Mouse (Mus musculus) G1E-ER4 (cell line): Measurements from ENCODE around the gene Tceanc. TPM values are rescaled to one million over a fixed set of nuclear protein-coding genes. Genes with fewer than 3 reads are reported as not detected.

ENCODE experiments used
- GATA1 ChIP-seq: IDR thresholded peaks from one replicate; pipeline ENCODE4 v1.8.0; 2012; ENCODE audit warnings: low read length, inconsistent platforms
- polyA plus RNA-seq: library from polyadenylated mRNA; stranded (reverse); fragments of >175 nt; gene quantifications from 2 replicates; pipeline ENCODE4 v1.2.3, GENCODE M21; 2012

Tceanc gene
- polyA plus RNA-seq, 1 experiment, result 1.2 TPM

DNA sequence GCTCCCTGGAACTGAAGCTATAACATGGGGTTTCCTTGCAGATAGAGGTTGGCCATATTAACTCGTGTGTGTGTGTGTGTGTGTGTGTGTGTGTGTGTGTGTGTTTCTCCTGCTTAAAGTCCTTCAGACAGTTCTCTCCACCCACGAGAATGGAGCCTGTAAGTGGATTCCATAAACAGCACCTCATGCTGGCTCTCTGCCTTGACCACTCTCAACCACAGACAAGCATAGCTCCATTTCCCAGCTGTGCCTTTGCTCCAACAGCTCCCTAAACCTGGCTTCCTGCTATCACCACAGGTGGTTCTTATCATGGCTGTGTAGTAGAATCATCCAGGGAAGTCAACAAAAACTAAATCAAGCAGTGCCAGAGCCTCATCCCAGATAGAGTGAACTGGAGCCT, 13.9 kb downstream of the Tceanc start:
- no peak for TF ChIP-seq GATA1

DNA sequence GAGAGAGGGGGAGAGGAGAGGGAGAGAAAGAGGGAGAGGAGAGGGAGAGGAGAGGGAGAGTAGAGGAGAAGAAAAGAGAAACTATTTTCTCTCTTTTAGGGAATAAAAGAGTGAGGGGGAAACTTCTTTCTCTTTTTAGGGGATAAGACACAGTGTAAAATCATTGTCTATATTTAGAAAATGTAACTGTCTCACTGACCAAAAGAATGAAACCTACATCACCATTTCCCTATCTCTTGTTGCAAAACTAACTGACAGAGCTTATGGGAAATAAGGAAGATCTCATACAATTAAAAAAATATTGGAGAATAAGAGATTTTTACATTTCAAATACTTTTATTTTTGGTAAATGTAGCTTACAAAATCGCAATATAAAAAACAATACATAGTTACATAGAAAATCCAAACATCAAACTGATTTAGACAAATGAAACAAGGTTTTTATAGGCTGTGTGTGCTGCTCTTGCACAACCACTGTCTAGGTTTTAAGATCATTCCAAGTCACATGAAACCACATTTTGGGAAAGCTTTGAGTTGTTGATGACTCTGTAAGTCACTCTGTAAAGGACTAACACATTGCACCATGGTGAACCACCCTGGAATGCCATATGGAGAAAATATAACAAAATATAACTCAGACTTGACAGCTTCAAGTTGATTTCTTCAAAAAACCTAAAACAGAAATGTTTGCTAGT, 18.7 kb downstream of the Tceanc start:
- TF ChIP-seq GATA1, result no peak

DNA sequence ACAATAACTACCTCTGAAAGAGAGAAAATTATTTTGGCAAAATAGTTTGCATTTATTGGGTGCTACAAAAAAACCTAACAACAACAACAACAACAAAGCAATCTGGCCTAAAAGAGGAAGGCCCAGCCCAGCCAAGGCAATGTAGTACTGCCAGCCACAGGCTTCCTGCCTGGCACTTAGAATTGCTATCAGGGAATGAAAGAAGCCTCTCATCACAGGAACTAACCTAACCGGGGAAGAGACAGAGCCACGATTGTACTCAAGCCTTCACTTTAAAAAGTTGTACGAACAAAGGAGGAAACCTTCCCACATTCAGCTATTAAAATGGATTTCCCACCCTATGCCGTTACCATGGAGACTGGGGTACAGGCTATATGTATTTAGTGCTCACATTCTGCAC, 20.6 kb downstream of the Tceanc start:
- no peak for TF ChIP-seq GATA1

DNA sequence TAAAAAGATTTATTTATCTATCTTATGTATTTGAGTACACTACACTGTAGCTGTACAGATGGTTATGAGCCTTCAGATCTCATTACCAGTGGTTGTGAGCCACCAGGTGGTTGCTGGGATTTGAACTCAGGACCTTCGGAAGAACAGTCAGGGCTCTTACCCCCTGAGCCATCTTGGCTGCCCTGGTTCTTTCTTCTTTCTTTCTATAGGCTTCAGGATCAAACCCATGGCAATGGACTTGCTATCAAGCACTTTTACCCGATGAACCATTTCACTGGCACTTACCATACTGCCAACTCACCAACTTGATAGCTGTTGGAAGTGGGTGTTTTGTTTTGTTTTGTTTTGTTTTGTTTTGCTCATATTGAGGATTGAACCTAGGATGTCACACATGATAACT, 23.3 kb downstream of the Tceanc start:
- TF ChIP-seq GATA1, result no peak

DNA sequence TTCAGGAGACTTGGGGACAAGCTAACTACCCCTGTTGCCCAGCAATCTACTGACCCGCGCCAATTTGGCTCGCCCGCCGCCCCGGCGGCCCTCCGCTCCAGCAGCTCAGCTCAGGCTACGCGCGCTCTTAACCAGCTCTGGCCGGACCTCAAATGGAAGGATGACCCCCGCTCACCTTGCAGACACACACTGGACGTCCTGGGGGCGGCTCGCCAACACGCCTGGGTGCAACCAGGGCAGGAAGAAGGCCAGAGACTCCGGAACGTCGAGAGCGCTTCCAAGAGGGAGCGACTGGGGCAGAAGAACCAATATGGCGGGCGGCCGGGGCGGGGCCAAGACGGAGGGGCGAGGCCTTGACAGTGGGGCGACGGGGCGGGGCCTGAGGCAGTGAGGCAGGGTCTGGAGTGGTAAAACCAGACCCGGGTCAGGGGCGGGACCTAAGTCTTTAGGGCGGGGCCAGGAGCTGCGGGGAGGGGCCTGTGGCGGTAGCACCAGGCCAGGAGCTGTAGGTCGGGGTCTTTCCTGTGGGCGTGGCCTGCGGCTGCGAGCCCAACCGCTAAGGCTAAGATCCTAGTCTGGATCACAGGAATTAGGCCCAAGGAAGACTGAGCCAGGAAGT, 38.9 kb downstream of the Tceanc start, which contains the start of gene Rab9:
TSS of gene Rab9 (minus strand) at position 503 of the 619 bp plus-strand sequence.
- TF ChIP-seq GATA1, result no peak

DNA sequence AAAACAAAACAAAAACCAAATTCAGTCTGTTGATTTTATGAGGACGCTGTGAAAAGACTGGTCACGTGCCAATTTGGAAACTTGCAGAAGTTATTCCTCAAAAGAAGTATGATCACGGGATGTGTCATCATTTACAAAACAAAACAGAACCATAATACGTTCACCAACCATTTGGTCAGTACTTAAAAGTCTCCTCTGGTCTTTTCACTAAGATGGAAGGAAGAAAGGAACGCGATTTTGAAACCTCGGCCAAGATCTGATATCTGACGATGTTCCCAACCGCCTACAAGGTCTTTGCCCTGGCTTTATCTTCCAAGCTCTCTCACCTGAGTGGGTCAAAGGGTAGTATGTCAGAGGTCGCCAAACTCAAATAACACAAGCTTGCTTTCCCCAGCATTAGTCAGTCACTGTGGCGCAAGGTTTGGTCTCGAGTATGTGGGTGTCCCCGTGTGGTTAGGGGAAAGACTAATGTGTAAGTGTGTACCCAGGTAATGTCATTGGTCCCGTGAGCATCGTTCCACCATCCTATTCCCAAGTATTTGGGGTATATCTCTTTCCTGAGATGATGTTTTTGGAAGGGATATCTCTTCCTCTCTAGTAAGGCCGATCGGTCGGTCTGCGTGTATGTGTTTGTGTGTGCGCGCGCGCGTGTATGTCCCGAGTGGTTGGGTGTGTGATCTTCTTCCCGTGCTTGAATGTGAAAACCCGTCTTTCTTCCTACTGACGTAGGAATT, 39.6 kb downstream of the Tceanc start:
- no peak for TF ChIP-seq GATA1

DNA sequence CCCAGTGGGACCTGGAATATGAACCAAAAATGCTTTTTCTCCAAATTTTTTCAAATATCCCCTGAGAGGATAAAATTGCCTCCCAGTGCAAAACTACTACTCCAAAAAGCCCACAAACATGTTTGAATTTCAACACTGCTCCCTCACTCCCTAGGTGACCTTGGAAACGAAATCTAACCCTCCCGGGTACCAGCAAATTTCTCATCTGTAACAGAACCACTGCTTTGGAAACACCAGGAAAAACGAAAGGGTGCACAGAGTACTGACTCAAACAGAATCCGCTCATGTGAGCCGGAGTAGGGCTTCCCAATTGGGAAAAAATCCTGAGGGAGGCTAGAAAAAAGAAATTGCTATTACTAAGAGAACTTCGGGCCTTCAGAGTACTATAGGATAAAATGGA, 41.0 kb downstream of the Tceanc start:
- no peak for TF ChIP-seq GATA1

DNA sequence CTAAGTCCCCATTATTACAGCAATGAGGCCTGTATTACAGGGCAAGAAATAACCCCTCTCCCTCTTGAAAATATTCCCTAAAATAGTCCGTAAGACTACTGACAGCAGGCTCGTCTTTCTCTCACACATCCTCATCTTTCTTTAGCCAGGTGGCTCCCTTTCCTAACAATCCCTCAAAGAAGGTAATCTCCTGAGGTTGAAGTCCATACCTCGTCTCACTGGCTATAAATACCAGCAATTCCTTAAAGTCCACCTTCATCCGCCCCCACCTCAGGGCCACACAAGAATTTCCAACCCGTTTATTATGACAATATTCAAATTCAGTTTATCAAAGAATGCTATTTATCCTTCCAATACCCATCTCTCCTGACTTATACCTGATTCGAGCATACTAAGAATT, 45.8 kb downstream of the Tceanc start:
- no peak for TF ChIP-seq GATA1

DNA sequence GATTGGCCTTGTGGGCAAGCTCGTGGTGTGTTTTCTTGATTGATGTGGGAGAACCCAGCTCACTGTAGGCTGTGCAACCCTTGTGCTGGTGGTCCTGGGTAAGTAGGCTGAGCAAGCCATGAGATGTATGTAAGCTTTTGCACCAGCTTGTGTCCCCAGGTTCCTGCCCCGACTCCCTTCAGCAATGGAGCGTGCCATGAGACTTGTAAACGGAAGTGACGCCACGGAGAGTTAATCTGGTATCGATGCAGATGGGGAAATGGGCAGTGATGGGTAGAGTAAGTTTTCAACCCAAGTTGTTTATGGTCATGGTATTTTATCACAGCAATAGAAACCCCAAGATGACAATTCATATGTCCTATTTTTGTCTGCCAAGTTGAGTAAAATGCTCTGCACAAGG, 50.0 kb downstream of the Tceanc start:
- no peak for TF ChIP-seq GATA1

DNA sequence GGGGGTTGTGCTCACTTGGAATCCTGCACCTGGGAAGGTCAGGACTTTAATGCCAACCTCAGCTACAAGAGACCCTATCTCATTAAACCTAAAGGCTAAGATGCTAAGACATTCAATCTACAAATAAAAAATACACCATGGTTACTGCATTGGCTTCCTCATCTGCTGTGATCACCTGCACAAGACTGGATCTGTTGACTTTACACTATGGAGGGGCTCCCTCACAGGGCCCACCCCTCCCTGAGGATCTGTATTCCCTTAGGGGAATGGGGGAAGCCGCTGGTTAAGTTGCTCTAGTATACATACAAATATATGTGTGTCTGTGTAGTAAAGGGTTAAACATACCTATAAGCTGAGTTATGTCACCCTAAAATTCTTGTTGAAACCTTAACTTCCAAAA, 62.8 kb downstream of the Tceanc start:
- TF ChIP-seq GATA1, result no peak

DNA sequence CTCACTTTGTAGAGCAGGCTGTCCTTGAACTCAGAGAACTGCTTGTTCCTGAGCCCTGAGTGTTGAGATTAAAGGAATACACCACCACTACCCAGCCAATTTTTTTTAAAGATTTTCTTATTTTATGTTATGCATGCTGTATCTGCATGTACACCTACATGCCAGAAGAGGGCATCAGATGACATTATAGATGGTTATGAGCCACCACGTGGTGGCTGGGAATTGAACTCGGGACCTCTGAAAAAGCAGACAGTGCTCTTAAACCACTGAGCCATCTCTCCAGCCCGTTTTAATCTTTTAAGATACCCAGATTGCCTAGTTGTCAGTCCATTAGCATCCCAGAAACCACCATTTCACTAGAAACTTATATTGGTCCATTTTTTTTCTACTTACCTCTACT, 64.0 kb downstream of the Tceanc start:
- TF ChIP-seq GATA1, result no peak

DNA sequence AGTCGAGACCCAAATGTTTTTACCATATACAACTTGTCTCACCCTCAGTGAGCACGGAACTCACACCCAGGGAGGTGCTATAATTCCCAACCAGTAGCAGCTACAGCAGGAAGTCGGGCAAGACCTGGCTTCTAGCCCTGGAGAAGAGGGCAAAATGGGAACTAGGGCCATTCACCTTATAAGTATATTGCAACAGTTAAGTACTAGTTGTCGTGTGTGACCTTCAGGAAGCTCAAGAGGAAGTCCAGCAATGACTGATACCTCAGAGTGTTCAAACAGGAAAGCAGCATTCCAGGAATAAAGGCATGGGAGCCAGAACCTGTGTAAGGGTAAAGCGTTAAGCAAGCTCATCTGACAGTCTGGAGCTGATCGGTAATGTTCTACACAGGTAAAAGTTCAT, 64.8 kb downstream of the Tceanc start:
- TF ChIP-seq GATA1, result no peak

Other genes with a start within 250 kb of the Tceanc start
- 0.13 TPM in 2 replicates for gene Trappc2, start 78.0 kb downstream of the Tceanc start, polyA plus RNA-seq
- 2.2 and 2.7 TPM in 2 replicates for gene Ofd1, start 77.9 kb downstream of the Tceanc start, polyA plus RNA-seq
- gene Rab9, start 38.7 kb downstream of the Tceanc start, polyA plus RNA-seq, result 1.3 and 1.6 TPM in 2 replicates
- not detected in 2 replicates for gene Egfl6, start 67.2 kb upstream of the Tceanc start, polyA plus RNA-seq